Mouse (Mus musculus) G1E (cell line): ENCODE measurements around the gene Lmf2.

Experiments
- CTCF ChIP-seq: IDR thresholded peaks from 2 replicates; pipeline ENCODE4 v1.5.1; 2012; ENCODE audit warnings: low read depth, low read length, inconsistent platforms, mixed read lengths
- GATA1 ChIP-seq: IDR thresholded peaks from 2 replicates; pipeline ENCODE4 v1.6.1; 2012; ENCODE audit warnings: borderline replicate concordance, low read length, inconsistent platforms, mixed read lengths
- POLR2AphosphoS5 ChIP-seq: IDR thresholded peaks from 2 replicates; pipeline ENCODE4 v1.6.1; 2012; ENCODE audit warnings: low read depth, low read length, inconsistent platforms; ENCODE audit not compliant: insufficient replicate concordance
- TAL1 ChIP-seq: conservative IDR thresholded peaks from 2 replicates; pipeline ENCODE4 v1.6.1; 2012; ENCODE audit warnings: low read depth, low read length, inconsistent platforms, mixed read lengths

DNA sequence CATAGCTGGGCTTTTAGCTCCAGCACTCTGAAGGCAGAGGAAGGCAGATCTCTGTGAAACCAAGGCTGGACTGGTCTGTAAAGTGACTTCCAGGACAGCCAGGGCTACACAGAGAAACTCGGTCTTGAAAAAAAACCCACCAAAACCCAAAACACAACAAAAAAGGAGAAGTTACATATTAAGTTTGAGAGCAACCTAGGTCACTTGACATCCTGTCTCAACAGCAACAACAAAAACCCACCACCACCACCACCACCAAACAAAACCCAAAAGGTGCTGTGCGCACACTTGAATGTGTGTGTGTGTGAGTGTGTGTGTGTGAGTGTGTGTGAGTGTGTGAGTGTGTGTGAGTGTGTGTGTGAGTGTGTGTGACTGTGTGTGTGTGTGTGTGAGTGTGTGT is 15.8 kb downstream of the Lmf2 start:
- no peak for TF ChIP-seq CTCF
- TF ChIP-seq TAL1: no peak
- no peak for TF ChIP-seq POLR2AphosphoS5
- TF ChIP-seq GATA1: no peak
